Comparison of ENCODE assay signal across 26 mouse cellular contexts in genomic region chr9:9960610-9961172, GRCm38 (mm10).
A peak's percentile ranks its signal among the peaks of the same experiment; 100 is the strongest.
DNase-seq lines count a peak whose midpoint lies in the region; ATAC-seq and TF ChIP-seq lines count a peak whose summit lies in the region.
"Had no signal": no experiment of that assay in that cellular context is flagged by ENCODE, and none has a peak within 500 bp of the region (broad histone marks: within the 10 kb centered on the region; RNA-seq: fewer than 3 reads in every experiment).

No protein-coding gene starts in this region.

- H3K9me3 ChIP-seq in hindbrain, embryonic 14.5 days (ENCODE audit: control insufficient read depth, low read length) = no peaks in the 10 kb centered on the region
- H3K9me3 ChIP-seq in hindbrain, embryonic 12.5 days (replicated peaks) = no peaks in the 10 kb centered on the region
- H3K9me3 ChIP-seq in ES-E14 (ENCODE audit: control insufficient read depth, insufficient read depth, low read depth, low read length) = no peaks in the 10 kb centered on the region
- H3K9me3 ChIP-seq in neural tube, embryonic 15.5 days (replicated peaks) = no peaks in the 10 kb centered on the region
- H3K9me3 ChIP-seq: embryonic facial prominence, embryonic 15.5 days; heart, embryonic 13.5 days; hindbrain, embryonic 15.5 days; limb, embryonic 13.5 days; midbrain, embryonic 12.5 days had no signal

- no peak for TF ChIP-seq POLR2A in cerebellum, adult 2 months (IDR thresholded peaks at IDR 0.05; ENCODE audit: borderline replicate concordance, insufficient read depth, low read length)

- in situ Hi-C loops in ES-E14 (cut with MboI; ENCODE audit: low sequenced_read_pairs in 2 of 2, unreplicated experiment in 2 of 2) = no loop called here

- H3K4me2 ChIP-seq in hindbrain, embryonic 14.5 days (replicated peaks) = no peak overlapping the region
- H3K4me2 ChIP-seq in hindbrain, embryonic 12.5 days (replicated peaks) = no peak overlapping the region
- no peak overlapping the region for H3K4me2 ChIP-seq in neural tube, embryonic 15.5 days
- H3K4me2 ChIP-seq: embryonic facial prominence, embryonic 15.5 days; heart, embryonic 13.5 days; hindbrain, embryonic 15.5 days; limb, embryonic 13.5 days; lung, embryonic 14.5 days; midbrain, embryonic 12.5 days had no signal

- ATAC-seq in hindbrain, embryonic 14.5 days (ENCODE audit: low FRiP score) = peak; percentile 21; the same call in 1 of the 2 replicates
- no peak for ATAC-seq in hindbrain, embryonic 12.5 days (ENCODE audit: low FRiP score)
- ATAC-seq in neural tube, embryonic 15.5 days (ENCODE audit: low FRiP score) = peak; percentile 59
- ATAC-seq: intestine, postnatal 0 days had no signal

- DNase-seq in hindbrain, embryonic 14.5 days (ENCODE audit: low spot score) = no peak
- DNase-seq in ES-E14 (ENCODE audit: low read depth, low spot score) (peak; percentile 19), ZHBTc4 (ENCODE audit: low read depth, low spot score) (peak; percentile 44)
- no peak for DNase-seq in cerebellum, adult 2 months
- no peak for DNase-seq in cerebellum, postnatal 4 days (ENCODE audit: low spot score in 2 of 2)
- DNase-seq: adrenal gland, postnatal 25 days; cerebellum, adult 11 months; cerebellum, postnatal 10 days; gastrocnemius, postnatal 25 days; heart, adult 18-20 months; heart, postnatal 14 days; kidney, postnatal 25 days; lung, embryonic 14.5 days; right cerebral cortex, postnatal 14 days; thymus, adult 2 months; thymus, postnatal 4 days had no signal

- no peak for TF ChIP-seq CTCF in cerebellum, adult 2 months (IDR thresholded peaks at IDR 0.05; ENCODE audit: borderline replicate concordance, insufficient read depth, low read depth, low read length)

- H3K27me3 ChIP-seq in hindbrain, embryonic 14.5 days (ENCODE audit: control insufficient read depth, insufficient read depth, low read length) = no peaks in the 10 kb centered on the region
- H3K27me3 ChIP-seq in hindbrain, embryonic 12.5 days = no peaks in the 10 kb centered on the region
- H3K27me3 ChIP-seq in neural tube, embryonic 15.5 days (replicated peaks) = no peaks in the 10 kb centered on the region
- H3K27me3 ChIP-seq in cerebellum, adult 2 months (ENCODE audit: control insufficient read depth, insufficient read depth, low read length) = no peaks in the 10 kb centered on the region
- H3K27me3 ChIP-seq: embryonic facial prominence, embryonic 15.5 days; heart, embryonic 13.5 days; hindbrain, embryonic 15.5 days; limb, embryonic 13.5 days; midbrain, embryonic 12.5 days had no signal

- H3K9ac ChIP-seq in hindbrain, embryonic 14.5 days = no peak overlapping the region
- H3K9ac ChIP-seq in hindbrain, embryonic 12.5 days = no peak overlapping the region
- H3K9ac ChIP-seq in ES-E14 (ENCODE audit: insufficient read depth, low read depth, low read length, poor library complexity, severe bottlenecking) = no peak overlapping the region
- no peak overlapping the region for H3K9ac ChIP-seq in neural tube, embryonic 15.5 days (replicated peaks)
- H3K9ac ChIP-seq: embryonic facial prominence, embryonic 15.5 days; heart, embryonic 13.5 days; hindbrain, embryonic 15.5 days; limb, embryonic 13.5 days; liver, embryonic 14.5 days; lung, embryonic 14.5 days; midbrain, embryonic 12.5 days had no signal

- no peaks in the 10 kb centered on the region for H3K36me3 ChIP-seq in hindbrain, embryonic 14.5 days (replicated peaks; ENCODE audit: control insufficient read depth, insufficient read depth)
- no peaks in the 10 kb centered on the region for H3K36me3 ChIP-seq in hindbrain, embryonic 12.5 days
- no peaks in the 10 kb centered on the region for H3K36me3 ChIP-seq in ES-E14 (ENCODE audit: control insufficient read depth, insufficient read depth, low read length, poor library complexity, severe bottlenecking)
- H3K36me3 ChIP-seq in neural tube, embryonic 15.5 days = no peaks in the 10 kb centered on the region
- H3K36me3 ChIP-seq: embryonic facial prominence, embryonic 15.5 days; heart, embryonic 13.5 days; hindbrain, embryonic 15.5 days; limb, embryonic 13.5 days; midbrain, embryonic 12.5 days had no signal

- no peak overlapping the region for H3K27ac ChIP-seq in hindbrain, embryonic 14.5 days
- H3K27ac ChIP-seq in hindbrain, embryonic 12.5 days = no peak overlapping the region
- no peak overlapping the region for H3K27ac ChIP-seq in ES-E14 (ENCODE audit: insufficient read depth, low read depth, low read length, poor library complexity, severe bottlenecking)
- H3K27ac ChIP-seq in neural tube, embryonic 15.5 days (replicated peaks) = no peak overlapping the region
- no peak overlapping the region for H3K27ac ChIP-seq in cerebellum, adult 2 months (ENCODE audit: insufficient read depth, low read length)
- H3K27ac ChIP-seq: embryonic facial prominence, embryonic 15.5 days; heart, embryonic 13.5 days; hindbrain, embryonic 15.5 days; limb, embryonic 13.5 days; liver, embryonic 14.5 days; midbrain, embryonic 12.5 days; stomach, postnatal 0 days had no signal

- no peak overlapping the region for H3K4me3 ChIP-seq in hindbrain, embryonic 14.5 days (replicated peaks; ENCODE audit: low read length)
- no peak overlapping the region for H3K4me3 ChIP-seq in hindbrain, embryonic 12.5 days
- no peak overlapping the region for H3K4me3 ChIP-seq in ES-E14 (ENCODE audit: insufficient read depth in 1 of 2, low read depth in 1 of 2, low read length in 2 of 2, poor library complexity in 1 of 2, severe bottlenecking in 1 of 2)
- H3K4me3 ChIP-seq in neural tube, embryonic 15.5 days (replicated peaks) = no peak overlapping the region
- H3K4me3 ChIP-seq in cerebellum, adult 2 months (replicated peaks; ENCODE audit: insufficient read depth, low read depth, low read length) = no peak overlapping the region
- H3K4me3 ChIP-seq: embryonic facial prominence, embryonic 15.5 days; heart, embryonic 13.5 days; hindbrain, embryonic 15.5 days; limb, embryonic 13.5 days; midbrain, embryonic 12.5 days had no signal

- H3K4me1 ChIP-seq in hindbrain, embryonic 14.5 days (replicated peaks; ENCODE audit: control insufficient read depth, insufficient read depth, low read length) = no peaks in the 10 kb centered on the region
- H3K4me1 ChIP-seq in hindbrain, embryonic 12.5 days = no peaks in the 10 kb centered on the region
- no peaks in the 10 kb centered on the region for H3K4me1 ChIP-seq in ES-E14 (ENCODE audit: control insufficient read depth in 2 of 2, insufficient read depth in 2 of 2, low read length in 2 of 2, poor library complexity in 1 of 2)
- H3K4me1 ChIP-seq in neural tube, embryonic 15.5 days = no peaks in the 10 kb centered on the region
- no peaks in the 10 kb centered on the region for H3K4me1 ChIP-seq in cerebellum, adult 2 months (ENCODE audit: control insufficient read depth, insufficient read depth, low read length)
- H3K4me1 ChIP-seq: embryonic facial prominence, embryonic 15.5 days; heart, embryonic 13.5 days; hindbrain, embryonic 15.5 days; limb, embryonic 13.5 days had no signal

TF ChIP-seq in ES-E14, 5 proteins besides CTCF, POLR2A, EP300 and RAD21:
- TF ChIP-seq HCFC1 (IDR thresholded peaks at IDR 0.05; ENCODE audit: borderline replicate concordance, insufficient read depth, low read length) (no peak), CHD2 (IDR thresholded peaks at IDR 0.05; ENCODE audit: low read depth, low read length) (0 out of 2 replicates have a peak, but pooled peaks have one; percentile 27), ZNF384 (IDR thresholded peaks at IDR 0.05; ENCODE audit: low read depth, low read length) (no peak), ZC3H11A (IDR thresholded peaks at IDR 0.05; ENCODE audit: borderline replicate concordance, low read depth, low read length) (no peak), MAFK (IDR thresholded peaks at IDR 0.05; ENCODE audit: insufficient read depth, low read depth, low read length) (no peak)

Comparison
In these comparisons a context has a peak if more than half of its experiments do, and no peak if none do; other contexts are left out.
1. DNase-seq: peak in ES-E14 (single experiment) and ZHBTc4 (single experiment); none in hindbrain, embryonic 14.5 days (single experiment), cerebellum, adult 2 months (0 of 2) and cerebellum, postnatal 4 days (0 of 2).